Comparison of ENCODE assay signal across 29 mouse cellular contexts in genomic region chr2:178218461-178218860, GRCm38 (mm10).
DNase-seq lines count a peak whose midpoint lies in the region; ATAC-seq lines count a peak whose summit lies in the region.
"Had no signal": no experiment of that assay in that cellular context is flagged by ENCODE, and none has a peak within 500 bp of the region (broad histone marks: within the 10 kb centered on the region; RNA-seq: fewer than 3 reads in every experiment).

No protein-coding gene starts in this region.

- H3K9ac ChIP-seq in forebrain, embryonic 11.5 days (ENCODE audit: low read length): no peak overlapping the region
- H3K9ac ChIP-seq: embryonic facial prominence, embryonic 15.5 days; heart, embryonic 12.5 days; hindbrain, embryonic 13.5 days; liver, embryonic 14.5 days; midbrain, embryonic 15.5 days; neural tube, embryonic 12.5 days had no signal

- no peaks in the 10 kb centered on the region for H3K27me3 ChIP-seq in forebrain, embryonic 11.5 days (ENCODE audit: control insufficient read depth, insufficient read depth, low read length)
- H3K27me3 ChIP-seq: embryonic facial prominence, embryonic 15.5 days; heart, embryonic 12.5 days; hindbrain, embryonic 13.5 days; midbrain, embryonic 15.5 days; neural tube, embryonic 12.5 days had no signal

- WGBS in forebrain, embryonic 11.5 days: 77% methylated on average over 4 of the region's 4 CpGs

- DNase-seq in cerebellum, adult 11 months: peak; percentile 42
- DNase-seq in left cerebral cortex, postnatal 4 days: peak; percentile 15
- no peak for DNase-seq in left cerebral cortex, adult 11 months (ENCODE audit: low spot score)
- DNase-seq in cerebellum, adult 8-10 months: peak; percentile 48
- peak; percentile 65 to 81 for DNase-seq in cerebellum, postnatal 25 days
- DNase-seq in gastrocnemius, adult 8-10 months (ENCODE audit: low spot score in 2 of 2): no peak
- DNase-seq in forebrain, embryonic 11.5 days (ENCODE audit: low spot score): no peak
- DNase-seq: adrenal gland, adult 2 months; gastrocnemius, adult 2 months; heart, adult 2 months; heart, postnatal 4 days; kidney, adult 8-10 months; kidney, postnatal 10 days; liver; lung, adult 2 months; lung, postnatal 10 days; right cerebral cortex, postnatal 4 days had no signal

- H3K36me3 ChIP-seq in forebrain, embryonic 11.5 days (ENCODE audit: control insufficient read depth, insufficient read depth, low read length): no peaks in the 10 kb centered on the region
- H3K36me3 ChIP-seq: embryonic facial prominence, embryonic 15.5 days; heart, embryonic 12.5 days; hindbrain, embryonic 13.5 days; midbrain, embryonic 15.5 days; neural tube, embryonic 12.5 days had no signal

- no peaks in the 10 kb centered on the region for H3K4me1 ChIP-seq in forebrain, embryonic 11.5 days (replicated peaks; ENCODE audit: control insufficient read depth, insufficient read depth, low read length)
- H3K4me1 ChIP-seq: embryonic facial prominence, embryonic 15.5 days; hindbrain, embryonic 13.5 days; neural tube, embryonic 12.5 days had no signal

- ATAC-seq in cerebellum, adult (ENCODE audit: insufficient number of reproducible peaks, low FRiP score, low TSS enrichment): no peak
- no peak for ATAC-seq in forebrain, embryonic 11.5 days (replicated peaks; ENCODE audit: low FRiP score)
- ATAC-seq: activated CD4-positive, CD25-positive, alpha-beta regulatory T cell, adult 4 months; forebrain, embryonic 16.5 days; intestine, embryonic 16.5 days; midbrain, embryonic 15.5 days had no signal

- no peaks in the 10 kb centered on the region for H3K9me3 ChIP-seq in forebrain, embryonic 11.5 days (ENCODE audit: control insufficient read depth, low read length)
- H3K9me3 ChIP-seq: embryonic facial prominence, embryonic 15.5 days; heart, embryonic 12.5 days; hindbrain, embryonic 13.5 days; midbrain, embryonic 15.5 days; neural tube, embryonic 12.5 days had no signal

- no peak overlapping the region for H3K4me2 ChIP-seq in forebrain, embryonic 11.5 days (ENCODE audit: low read depth, low read length, severe bottlenecking)
- H3K4me2 ChIP-seq: embryonic facial prominence, embryonic 15.5 days; heart, embryonic 12.5 days; hindbrain, embryonic 13.5 days; midbrain, embryonic 15.5 days; neural tube, embryonic 12.5 days had no signal

- H3K27ac ChIP-seq in forebrain, embryonic 11.5 days (ENCODE audit: low read depth, low read length): no peak overlapping the region
- H3K27ac ChIP-seq: embryonic facial prominence, embryonic 15.5 days; gastrocnemius, adult 2 months; heart, adult 2 months; hindbrain, embryonic 13.5 days; liver, embryonic 14.5 days; macrophage; neural tube, embryonic 12.5 days had no signal

- intact Hi-C loops in left cerebral cortex, postnatal 4 days (cut with DNase I): no loop called here

- no peak overlapping the region for H3K4me3 ChIP-seq in forebrain, embryonic 11.5 days (ENCODE audit: low read depth, low read length)
- H3K4me3 ChIP-seq: embryonic facial prominence, embryonic 15.5 days; gastrocnemius, adult 2 months; heart, adult 2 months; heart, embryonic 12.5 days; hindbrain, embryonic 13.5 days; midbrain, embryonic 15.5 days; myocyte; neural tube, embryonic 12.5 days had no signal

Comparison
In these comparisons a context has a peak if more than half of its experiments do, and no peak if none do; other contexts are left out.
1. DNase-seq: peak in cerebellum, adult 11 months (single experiment), left cerebral cortex, postnatal 4 days (single experiment), cerebellum, adult 8-10 months (single experiment) and cerebellum, postnatal 25 days (2 of 2); none in left cerebral cortex, adult 11 months (single experiment), gastrocnemius, adult 8-10 months (0 of 2) and forebrain, embryonic 11.5 days (single experiment).